Mouse (Mus musculus): ENCODE measurements around the gene Dclk1. TPM values are rescaled to one million over a fixed set of nuclear protein-coding genes. Genes with fewer than 3 reads are reported as not detected.

Gene Dclk1
- total and polyA plus RNA-seq, 3 experiments: 0.55 TPM; not detected in 2

GRCm38 (mm10) chr3:55206413-55206812 lies 35.8 kb upstream of the Dclk1 start:
- no peaks in the 10 kb centered on the region; the same call in 1 of the 2 replicates for H3K27me3 ChIP-seq (ENCODE audit: insufficient read depth, low read length)
- H3K4me3 ChIP-seq (ENCODE audit: low read depth, low read length): no peak overlapping the region
- peaks cover 45% of the 10 kb centered on the region for H3K9me3 ChIP-seq (replicated peaks)
- no peaks in the 10 kb centered on the region for H3K4me1 ChIP-seq (ENCODE audit: insufficient read depth, low read depth, low read length)
- no peak for TF ChIP-seq POLR2AphosphoS5 (IDR thresholded peaks at IDR 0.05; ENCODE audit: insufficient replicate concordance, low read depth, low read length)
- no peak for TF ChIP-seq TAL1 (conservative IDR thresholded peaks at IDR 0.05; ENCODE audit: low read depth, low read length)
- no peak for TF ChIP-seq CTCF (IDR thresholded peaks at IDR 0.05; ENCODE audit: low read depth, low read length)
- no peak for TF ChIP-seq GATA1 (IDR thresholded peaks at IDR 0.05; ENCODE audit: borderline replicate concordance, low read length)
- no peak for TF ChIP-seq GATA2 (IDR thresholded peaks at IDR 0.05; ENCODE audit: borderline replicate concordance, low read depth, low read length)
- ATAC-seq (ENCODE audit: extremely low read depth, insufficient number of reproducible peaks, low FRiP score, poor library complexity, severe bottlenecking): no peak
- H3K36me3 ChIP-seq (replicated peaks): no peaks in the 10 kb centered on the region
- no peak for DNase-seq (ENCODE audit: low spot score)

- TF ChIP-seq GATA1 (IDR thresholded peaks at IDR 0.05; ENCODE audit: borderline replicate concordance, low read length) (no peak), POLR2AphosphoS5 (IDR thresholded peaks at IDR 0.05; ENCODE audit: insufficient replicate concordance, low read depth, low read length) (no peak), TAL1 (conservative IDR thresholded peaks at IDR 0.05; ENCODE audit: low read depth, low read length) (no peak), GATA2 (IDR thresholded peaks at IDR 0.05; ENCODE audit: borderline replicate concordance, low read depth, low read length) (no peak), CTCF (IDR thresholded peaks at IDR 0.05; ENCODE audit: low read depth, low read length) (no peak)
- Histone ChIP-seq H3K9me3 (replicated peaks) (peaks cover 45% of the 10 kb centered on the region), H3K4me1 (ENCODE audit: insufficient read depth, low read depth, low read length) (no peaks in the 10 kb centered on the region), H3K36me3 (replicated peaks) (no peaks in the 10 kb centered on the region), H3K27me3 (ENCODE audit: insufficient read depth, low read length) (no peaks in the 10 kb centered on the region; the same call in 1 of the 2 replicates), H3K4me3 (ENCODE audit: low read depth, low read length) (no peak overlapping the region)
- DNase-seq (ENCODE audit: low spot score) (no peak), ATAC-seq (ENCODE audit: extremely low read depth, insufficient number of reproducible peaks, low FRiP score, poor library complexity, severe bottlenecking) (no peak)
Measured at GRCm38 (mm10) chr3:55207665-55208064, 34.5 kb upstream of the Dclk1 start.

- H3K36me3 ChIP-seq (replicated peaks): no peaks in the 10 kb centered on the region
- peaks cover 40% of the 10 kb centered on the region for H3K9me3 ChIP-seq (replicated peaks)
- no peaks in the 10 kb centered on the region; the same call in 1 of the 2 replicates for H3K27me3 ChIP-seq (ENCODE audit: insufficient read depth, low read length)
- H3K4me3 ChIP-seq (ENCODE audit: low read depth, low read length): no peak overlapping the region
- ATAC-seq (ENCODE audit: extremely low read depth, insufficient number of reproducible peaks, low FRiP score, poor library complexity, severe bottlenecking): no peak
- DNase-seq (ENCODE audit: low spot score): no peak
- H3K4me1 ChIP-seq (ENCODE audit: insufficient read depth, low read depth, low read length): no peaks in the 10 kb centered on the region
- no peak for TF ChIP-seq GATA1 (IDR thresholded peaks at IDR 0.05; ENCODE audit: borderline replicate concordance, low read length)
- TF ChIP-seq GATA2 (IDR thresholded peaks at IDR 0.05; ENCODE audit: borderline replicate concordance, low read depth, low read length): no peak
Measured at GRCm38 (mm10) chr3:55212254-55212653, 29.9 kb upstream of the Dclk1 start.

GRCm38 (mm10) chr3:55213785-55214184 lies 28.4 kb upstream of the Dclk1 start:
- TF ChIP-seq POLR2AphosphoS5 (IDR thresholded peaks at IDR 0.05; ENCODE audit: insufficient replicate concordance, low read depth, low read length): no peak
- TF ChIP-seq TAL1 (conservative IDR thresholded peaks at IDR 0.05; ENCODE audit: low read depth, low read length): no peak
- no peak for TF ChIP-seq GATA2 (IDR thresholded peaks at IDR 0.05; ENCODE audit: borderline replicate concordance, low read depth, low read length)
- no peak for TF ChIP-seq GATA1 (IDR thresholded peaks at IDR 0.05; ENCODE audit: borderline replicate concordance, low read length)
- TF ChIP-seq CTCF (IDR thresholded peaks at IDR 0.05; ENCODE audit: low read depth, low read length): no peak

GRCm38 (mm10) chr3:55214413-55214812 lies 27.8 kb upstream of the Dclk1 start:
- H3K9me3 ChIP-seq (replicated peaks): peaks cover 24% of the 10 kb centered on the region
- no peak for ATAC-seq (ENCODE audit: extremely low read depth, insufficient number of reproducible peaks, low FRiP score, poor library complexity, severe bottlenecking)

More at GRCm38 (mm10) chr3:55213785-55214184, 28.4 kb upstream of the Dclk1 start:
- no peak for ATAC-seq (ENCODE audit: extremely low read depth, insufficient number of reproducible peaks, low FRiP score, poor library complexity, severe bottlenecking)
- Histone ChIP-seq H3K27me3 (ENCODE audit: insufficient read depth, low read length) (no peaks in the 10 kb centered on the region; the same call in 1 of the 2 replicates), H3K4me3 (ENCODE audit: low read depth, low read length) (no peak overlapping the region), H3K36me3 (replicated peaks) (no peaks in the 10 kb centered on the region), H3K4me1 (ENCODE audit: insufficient read depth, low read depth, low read length) (no peaks in the 10 kb centered on the region), H3K9me3 (replicated peaks) (peaks cover 30% of the 10 kb centered on the region)
- no peak for DNase-seq (ENCODE audit: low spot score)

GRCm38 (mm10) chr3:55222502-55222901 lies 19.7 kb upstream of the Dclk1 start:
- no peak for TF ChIP-seq GATA2 (IDR thresholded peaks at IDR 0.05; ENCODE audit: borderline replicate concordance, low read depth, low read length)
- 0 out of 2 replicates have a peak, but pooled peaks have one; percentile 7 for TF ChIP-seq CTCF (IDR thresholded peaks at IDR 0.05; ENCODE audit: low read depth, low read length)
- DNase-seq (ENCODE audit: low spot score): no peak
- Histone ChIP-seq H3K27me3 (ENCODE audit: insufficient read depth, low read length) (no peaks in the 10 kb centered on the region), H3K9me3 (replicated peaks) (peaks cover 35% of the 10 kb centered on the region), H3K4me3 (ENCODE audit: low read depth, low read length) (no peak overlapping the region), H3K4me1 (ENCODE audit: insufficient read depth, low read depth, low read length) (no peaks in the 10 kb centered on the region), H3K36me3 (replicated peaks) (no peaks in the 10 kb centered on the region)
- no peak for ATAC-seq (ENCODE audit: extremely low read depth, insufficient number of reproducible peaks, low FRiP score, poor library complexity, severe bottlenecking)

More at GRCm38 (mm10) chr3:55214413-55214812, 27.8 kb upstream of the Dclk1 start:
- Histone ChIP-seq H3K36me3 (replicated peaks) (no peaks in the 10 kb centered on the region), H3K4me3 (ENCODE audit: low read depth, low read length) (no peak overlapping the region), H3K4me1 (ENCODE audit: insufficient read depth, low read depth, low read length) (no peaks in the 10 kb centered on the region), H3K27me3 (ENCODE audit: insufficient read depth, low read length) (no peaks in the 10 kb centered on the region)
- DNase-seq (ENCODE audit: low spot score): no peak
- TF ChIP-seq GATA2 (IDR thresholded peaks at IDR 0.05; ENCODE audit: borderline replicate concordance, low read depth, low read length): no peak
- no peak for TF ChIP-seq CTCF (IDR thresholded peaks at IDR 0.05; ENCODE audit: low read depth, low read length)
- TF ChIP-seq POLR2AphosphoS5 (IDR thresholded peaks at IDR 0.05; ENCODE audit: insufficient replicate concordance, low read depth, low read length): no peak
- TF ChIP-seq TAL1 (conservative IDR thresholded peaks at IDR 0.05; ENCODE audit: low read depth, low read length): no peak
- TF ChIP-seq GATA1 (IDR thresholded peaks at IDR 0.05; ENCODE audit: borderline replicate concordance, low read length): no peak

GRCm38 (mm10) chr3:55223862-55224261 lies 18.3 kb upstream of the Dclk1 start:
- H3K36me3 ChIP-seq (replicated peaks): no peaks in the 10 kb centered on the region
- TF ChIP-seq GATA1 (IDR thresholded peaks at IDR 0.05; ENCODE audit: borderline replicate concordance, low read length) (no peak), POLR2AphosphoS5 (IDR thresholded peaks at IDR 0.05; ENCODE audit: insufficient replicate concordance, low read depth, low read length) (no peak), GATA2 (IDR thresholded peaks at IDR 0.05; ENCODE audit: borderline replicate concordance, low read depth, low read length) (no peak), TAL1 (conservative IDR thresholded peaks at IDR 0.05; ENCODE audit: low read depth, low read length) (no peak), CTCF (IDR thresholded peaks at IDR 0.05; ENCODE audit: low read depth, low read length) (no peak)
- no peaks in the 10 kb centered on the region for H3K27me3 ChIP-seq (ENCODE audit: insufficient read depth, low read length)
- no peak overlapping the region for H3K4me3 ChIP-seq (ENCODE audit: low read depth, low read length)
- no peak for ATAC-seq (ENCODE audit: extremely low read depth, insufficient number of reproducible peaks, low FRiP score, poor library complexity, severe bottlenecking)
- peaks cover 35% of the 10 kb centered on the region for H3K9me3 ChIP-seq (replicated peaks)
- no peak for DNase-seq (ENCODE audit: low spot score)
- no peaks in the 10 kb centered on the region for H3K4me1 ChIP-seq (ENCODE audit: insufficient read depth, low read depth, low read length)
